ENCODE assay signal across 21 mouse cellular contexts in the genomic region with DNA sequence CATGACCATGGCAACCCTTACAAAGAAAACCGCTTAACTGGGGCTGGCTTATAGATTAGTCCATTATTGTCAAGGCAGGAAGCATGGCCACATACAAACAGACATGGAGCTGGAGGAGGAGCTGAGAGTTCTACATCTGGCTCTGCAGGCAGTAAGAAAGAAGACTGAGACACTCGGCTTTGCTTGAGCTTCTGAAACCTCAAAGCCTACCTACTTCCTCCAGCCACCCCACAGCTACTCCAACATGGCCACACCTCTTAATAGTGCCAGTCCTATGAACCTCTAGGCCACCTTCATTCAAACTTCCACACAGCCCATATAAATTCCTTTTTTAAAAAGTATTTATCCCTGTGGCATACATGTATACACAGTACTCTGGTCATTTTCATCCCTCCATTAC.
"Had no signal": no experiment of that assay in that cellular context is flagged by ENCODE, and none has a peak within 500 bp of the region (broad histone marks: within the 10 kb centered on the region; RNA-seq: fewer than 3 reads in every experiment).

No protein-coding gene starts in this region.

- ATAC-seq: intestine, postnatal 0 days; liver, embryonic 12.5 days had no signal

- H3K27me3 ChIP-seq: limb, embryonic 13.5 days; liver, embryonic 12.5 days; liver, embryonic 15.5 days; lung, embryonic 15.5 days; neural tube, embryonic 13.5 days had no signal

- H3K4me3 ChIP-seq: layer of hippocampus, adult 2 months; limb, embryonic 10.5 days; limb, embryonic 13.5 days; liver, embryonic 12.5 days; liver, embryonic 15.5 days; lung, embryonic 15.5 days; neural tube, embryonic 13.5 days had no signal

- H3K36me3 ChIP-seq: limb, embryonic 10.5 days; limb, embryonic 13.5 days; liver, embryonic 12.5 days; liver, embryonic 15.5 days; lung, embryonic 15.5 days; neural tube, embryonic 13.5 days had no signal

- H3K9ac ChIP-seq: limb, embryonic 13.5 days; liver, embryonic 12.5 days; liver, embryonic 15.5 days; lung, embryonic 15.5 days; neural tube, embryonic 13.5 days had no signal

- H3K9me3 ChIP-seq: limb, embryonic 10.5 days; limb, embryonic 13.5 days; liver, embryonic 12.5 days; liver, embryonic 15.5 days; lung, embryonic 15.5 days; neural tube, embryonic 13.5 days had no signal

- H3K4me1 ChIP-seq: limb, embryonic 10.5 days; limb, embryonic 13.5 days; liver, embryonic 12.5 days; liver, embryonic 15.5 days; lung, embryonic 15.5 days; neural tube, embryonic 13.5 days had no signal

- H3K27ac ChIP-seq: kidney, postnatal 0 days; layer of hippocampus, adult 2 months; limb, embryonic 10.5 days; limb, embryonic 13.5 days; liver, embryonic 12.5 days; liver, embryonic 15.5 days; lung, embryonic 15.5 days; macrophage; neural tube, embryonic 13.5 days; stomach, postnatal 0 days had no signal

- H3K4me2 ChIP-seq: limb, embryonic 13.5 days; liver, embryonic 12.5 days; liver, embryonic 15.5 days; lung, embryonic 15.5 days; midbrain, embryonic 11.5 days; neural tube, embryonic 13.5 days had no signal

- DNase-seq: layer of hippocampus, adult 9-11 months; liver; lung, adult 18-20 months; lung, postnatal 14 days; midbrain, embryonic 14.5 days; right cerebral cortex, postnatal 4 days; thymus, adult 2 months; thymus, postnatal 14 days; thymus, postnatal 4 days had no signal
